Mouse (Mus musculus): Measurements from ENCODE around the gene Cpvl.

Gene Cpvl

GRCm38 (mm10) chr6:53972238-53972743 is 6.2 kb downstream of the Cpvl start:
- DNase-seq (ENCODE audit: low spot score in 2 of 2) = no peak

GRCm38 (mm10) chr6:53971729-53972128 is 6.7 kb downstream of the Cpvl start:
- DNase-seq (ENCODE audit: low spot score in 2 of 2) = no peak

GRCm38 (mm10) chr6:53969081-53969480 is 9.4 kb downstream of the Cpvl start:
- DNase-seq (ENCODE audit: low spot score in 2 of 2) = no peak

GRCm38 (mm10) chr6:53968550-53968949 is 9.9 kb downstream of the Cpvl start:
- no peak for DNase-seq (ENCODE audit: low spot score in 2 of 2)

DNA sequence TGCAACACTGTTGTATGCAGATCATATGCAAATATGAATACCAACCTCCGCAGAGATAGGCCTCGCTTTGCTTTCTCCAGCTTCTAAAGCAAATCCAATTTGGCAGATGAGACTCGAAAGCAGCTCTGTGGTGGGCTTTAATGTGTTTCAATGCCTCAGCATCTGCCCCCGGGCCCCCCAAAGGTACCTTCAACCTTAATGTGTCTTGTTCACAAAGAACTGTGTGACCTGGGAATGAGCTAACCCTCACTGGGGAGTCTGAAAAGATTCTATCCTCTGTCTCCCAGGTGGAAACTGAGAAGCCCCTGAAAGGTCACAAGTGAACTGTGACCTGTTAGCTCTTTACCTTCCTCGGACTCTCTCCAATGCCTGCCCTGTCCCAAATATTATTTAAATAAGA is 11.9 kb downstream of the Cpvl start:
- DNase-seq (ENCODE audit: low spot score in 2 of 2) = no peak

DNA sequence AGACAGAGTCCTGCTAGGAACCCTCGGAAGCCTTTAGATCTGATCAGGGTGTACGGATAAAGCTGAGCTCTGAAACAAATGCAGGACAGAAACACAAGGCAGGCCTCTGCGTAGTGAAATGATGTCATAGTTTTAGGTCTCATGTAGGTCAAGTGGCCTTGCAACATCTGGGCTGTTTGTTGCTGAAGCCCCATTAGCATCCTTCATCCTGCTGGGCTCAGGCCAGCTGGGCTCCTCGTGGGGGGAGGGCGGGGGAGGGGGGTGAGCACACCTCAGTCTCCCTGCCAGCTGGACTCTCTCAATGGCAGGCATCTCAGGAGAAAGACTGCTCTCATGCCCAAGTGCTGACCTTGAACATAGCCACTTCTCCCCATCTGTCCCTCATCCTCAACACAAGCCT is 12.6 kb downstream of the Cpvl start:
- no peak for DNase-seq (ENCODE audit: low spot score in 2 of 2)

DNA sequence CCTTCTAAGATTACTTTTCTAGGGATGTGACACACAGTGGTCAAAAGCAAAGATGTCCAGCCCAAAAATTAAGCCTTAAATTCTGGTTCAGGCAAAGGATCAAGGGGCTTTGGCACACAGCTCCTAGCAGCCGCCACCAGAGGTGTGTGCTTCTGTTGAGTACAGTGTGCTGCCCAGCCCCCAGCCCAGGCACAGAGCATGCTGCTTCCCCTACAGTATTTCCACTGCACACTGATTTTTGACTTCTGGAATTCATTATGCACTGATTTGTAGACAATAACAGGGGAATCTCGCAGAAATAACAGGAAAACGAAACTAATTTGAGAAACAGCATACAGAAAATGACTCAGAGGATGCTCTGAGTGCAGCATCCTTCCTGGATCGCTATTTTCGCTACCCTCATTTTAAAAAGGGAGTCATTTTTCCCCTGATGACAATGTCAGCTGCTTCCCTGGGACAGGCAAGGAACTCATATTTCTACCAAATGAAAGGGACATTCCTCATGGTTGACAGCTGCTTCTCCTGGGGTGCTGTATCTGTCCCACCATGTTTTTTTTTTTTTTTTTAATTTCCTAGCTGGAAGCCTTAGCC is 14.5 kb downstream of the Cpvl start:
- no peak for DNase-seq (ENCODE audit: low spot score in 2 of 2)

DNA sequence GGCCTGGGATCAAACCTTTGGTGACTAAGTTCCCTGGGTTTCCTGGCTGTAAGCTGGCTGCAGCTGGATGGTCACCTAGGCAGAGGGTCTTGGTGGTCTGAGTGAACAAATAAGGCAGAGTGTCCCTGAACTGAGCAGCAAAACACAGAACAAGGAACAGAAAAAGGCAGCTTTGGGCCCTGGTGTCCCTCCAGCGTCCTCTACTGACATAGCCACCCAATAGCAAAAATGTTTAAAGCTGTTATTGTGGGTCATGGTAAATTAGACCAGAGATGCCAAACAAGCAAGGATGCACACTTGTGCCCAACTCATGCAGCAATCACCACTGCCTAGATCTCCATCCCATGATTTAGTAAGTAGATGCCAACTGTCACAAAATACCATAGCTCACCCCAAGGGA is 16.5 kb downstream of the Cpvl start:
- no peak for DNase-seq (ENCODE audit: low spot score in 2 of 2)

DNA sequence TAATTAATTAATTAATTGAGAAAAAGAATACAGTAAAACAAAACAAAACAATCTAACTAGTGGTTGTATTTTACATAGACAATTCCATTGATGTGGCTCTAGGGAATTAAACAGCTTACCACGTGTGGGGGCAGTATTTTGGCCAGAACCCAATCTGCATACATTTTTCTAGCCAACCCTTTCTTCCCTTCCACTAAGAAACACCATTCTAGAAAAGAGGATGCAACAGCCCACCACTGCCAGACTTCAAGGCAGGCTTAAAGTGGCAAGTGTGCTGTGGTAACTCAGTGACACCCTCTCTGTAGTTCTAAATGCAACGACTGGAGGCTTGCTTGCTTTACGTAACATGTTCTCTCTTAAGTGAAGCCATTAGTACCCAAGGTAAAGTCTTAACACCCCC is 18.6 kb downstream of the Cpvl start:
- no peak for DNase-seq (ENCODE audit: low spot score in 2 of 2)

DNA sequence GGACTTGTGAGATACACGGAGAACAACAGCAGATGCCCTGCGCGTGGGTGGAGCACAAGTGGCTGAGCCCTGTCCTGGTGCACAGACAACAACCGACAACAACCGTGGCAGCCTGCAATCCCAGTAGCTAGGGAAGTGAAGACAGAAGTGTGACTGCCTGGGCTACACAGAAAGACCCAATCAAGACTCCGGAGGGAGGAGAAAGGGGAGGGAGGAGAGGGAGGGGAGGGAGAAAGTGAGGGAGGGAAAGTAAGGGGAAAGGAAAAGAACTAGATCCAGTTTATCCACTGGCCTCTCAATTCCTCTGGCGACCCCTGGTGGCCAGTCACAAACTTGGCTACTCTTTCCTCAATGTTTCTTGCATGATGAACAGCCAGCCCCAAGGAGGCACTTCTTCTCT is 20.1 kb downstream of the Cpvl start:
- DNase-seq (ENCODE audit: low spot score in 2 of 2) = peak; percentile 40 to 72

GRCm38 (mm10) chr6:53956513-53956912 is 22.0 kb downstream of the Cpvl start:
- DNase-seq (ENCODE audit: low spot score in 2 of 2) = no peak

GRCm38 (mm10) chr6:53955846-53956245 is 22.6 kb downstream of the Cpvl start:
- no peak for DNase-seq (ENCODE audit: low spot score in 2 of 2)

GRCm38 (mm10) chr6:53955271-53955670 is 23.2 kb downstream of the Cpvl start:
- DNase-seq (ENCODE audit: low spot score in 2 of 2) = no peak

DNA sequence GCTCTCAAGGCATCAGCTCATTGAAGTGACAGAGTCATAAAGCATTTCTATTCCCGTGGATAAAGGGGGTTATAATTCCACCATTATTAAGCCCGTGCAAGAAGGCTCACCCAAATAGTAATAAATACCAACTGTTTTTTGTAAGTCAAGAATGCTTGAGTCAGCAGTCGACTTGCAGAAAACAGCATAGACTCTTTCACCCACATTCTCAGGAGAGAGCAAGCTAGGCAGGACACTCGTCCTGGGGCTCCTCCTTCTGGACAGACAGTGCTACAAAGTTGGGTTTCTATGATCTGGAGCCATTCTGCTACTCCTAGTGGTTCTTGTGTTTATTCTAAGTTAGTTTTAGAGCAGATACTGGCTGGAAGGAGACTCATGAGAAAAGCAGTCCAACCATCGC is 24.4 kb downstream of the Cpvl start:
- DNase-seq (ENCODE audit: low spot score in 2 of 2) = peak; percentile 28 to 32

DNA sequence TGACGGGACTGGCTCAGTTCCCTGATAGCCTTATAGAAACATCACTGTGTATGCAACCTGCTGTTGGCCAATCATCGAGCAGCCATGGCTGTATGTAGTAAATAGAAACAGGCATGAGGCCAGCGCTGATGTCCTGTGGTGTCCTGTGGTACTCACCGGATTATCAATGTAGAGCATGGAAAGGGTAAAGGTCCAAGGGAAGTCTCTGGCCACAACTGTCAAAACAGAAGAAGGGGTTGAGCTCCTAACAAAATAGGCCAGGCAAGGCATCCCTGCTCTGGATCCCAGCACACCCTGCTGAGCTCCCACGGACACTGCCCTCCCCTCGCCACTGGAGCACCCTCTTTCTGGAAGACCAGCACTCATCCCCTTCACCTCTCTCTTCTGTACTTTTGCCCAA is 25.1 kb downstream of the Cpvl start:
- DNase-seq (ENCODE audit: low spot score in 2 of 2) = no peak

GRCm38 (mm10) chr6:53951421-53951820 is 27.1 kb downstream of the Cpvl start:
- DNase-seq (ENCODE audit: low spot score in 2 of 2) = no peak

- DNase-seq (ENCODE audit: low spot score in 2 of 2) = no peak
Measured at GRCm38 (mm10) chr6:53950876-53951275, 27.6 kb downstream of the Cpvl start.

DNA sequence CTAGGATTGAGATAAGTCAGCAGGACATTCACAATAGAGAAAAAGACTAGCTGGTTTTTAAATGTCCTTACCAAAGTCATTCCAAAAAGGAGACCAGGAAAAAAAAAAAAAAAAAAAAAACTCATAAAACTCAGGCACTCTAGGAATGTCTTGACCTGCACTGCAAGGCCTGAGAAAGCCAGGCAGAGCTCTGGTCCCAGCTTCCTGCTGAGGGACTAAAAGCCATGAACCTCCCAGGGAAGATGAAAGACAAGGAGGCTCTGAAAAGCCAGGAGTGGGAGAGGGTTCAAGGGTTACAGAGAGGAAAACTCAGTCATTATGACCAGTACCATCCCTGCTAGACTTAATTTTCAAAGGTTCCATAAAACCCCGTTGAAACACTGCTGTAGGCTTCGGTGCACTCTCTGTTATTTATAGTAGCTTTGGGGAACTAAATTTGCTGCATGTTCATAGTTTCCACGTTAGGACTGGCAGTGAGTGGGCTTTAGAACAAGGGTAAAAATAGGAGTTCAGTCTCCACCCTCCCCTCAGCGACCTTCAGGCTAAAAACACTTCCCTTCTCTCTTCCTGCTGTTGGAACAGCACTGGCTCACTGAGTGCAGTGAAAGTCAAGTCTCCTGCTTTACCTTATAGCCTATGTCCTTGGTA is 30.0 kb downstream of the Cpvl start:
- DNase-seq (ENCODE audit: low spot score in 2 of 2) = no peak

DNA sequence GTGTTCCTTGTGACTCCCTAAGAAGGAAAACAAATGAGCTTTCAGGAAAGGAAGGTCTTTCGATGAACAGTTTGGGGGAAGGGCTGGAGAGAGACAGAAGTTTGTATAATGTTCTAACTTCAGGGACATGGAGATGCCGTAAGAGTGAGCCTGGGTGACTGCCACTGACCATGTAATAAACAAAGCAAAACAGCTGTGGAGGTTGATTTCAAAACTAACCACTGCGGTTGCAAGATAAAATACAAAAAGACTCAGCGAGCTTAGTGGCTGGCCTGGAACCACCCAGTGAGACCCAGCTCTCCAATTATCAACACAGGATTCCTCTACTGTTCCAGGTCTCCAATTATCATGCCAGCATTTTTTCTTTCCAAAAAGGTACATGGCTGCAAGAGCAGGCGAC is 33.6 kb downstream of the Cpvl start:
- DNase-seq (ENCODE audit: low spot score in 2 of 2) = no peak

DNA sequence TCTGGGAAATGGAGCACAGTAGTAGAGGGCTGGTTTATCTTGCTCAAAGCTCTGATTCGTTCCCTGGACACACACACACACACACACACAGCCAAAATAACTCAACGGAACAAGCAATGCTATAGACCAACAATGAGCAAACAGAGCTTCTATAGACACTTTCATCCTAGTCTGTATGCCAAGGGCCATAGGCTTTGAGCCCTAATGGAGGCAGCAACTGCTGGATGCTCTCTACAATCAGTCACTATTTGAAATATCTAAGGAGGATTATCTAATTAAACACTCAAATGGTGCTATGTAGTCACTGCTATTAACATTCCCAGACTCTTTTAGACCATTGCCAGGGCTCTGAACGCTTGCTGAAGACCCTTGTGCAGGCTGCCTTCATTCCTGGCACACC is 34.1 kb downstream of the Cpvl start:
- DNase-seq (ENCODE audit: low spot score in 2 of 2) = no peak

DNA sequence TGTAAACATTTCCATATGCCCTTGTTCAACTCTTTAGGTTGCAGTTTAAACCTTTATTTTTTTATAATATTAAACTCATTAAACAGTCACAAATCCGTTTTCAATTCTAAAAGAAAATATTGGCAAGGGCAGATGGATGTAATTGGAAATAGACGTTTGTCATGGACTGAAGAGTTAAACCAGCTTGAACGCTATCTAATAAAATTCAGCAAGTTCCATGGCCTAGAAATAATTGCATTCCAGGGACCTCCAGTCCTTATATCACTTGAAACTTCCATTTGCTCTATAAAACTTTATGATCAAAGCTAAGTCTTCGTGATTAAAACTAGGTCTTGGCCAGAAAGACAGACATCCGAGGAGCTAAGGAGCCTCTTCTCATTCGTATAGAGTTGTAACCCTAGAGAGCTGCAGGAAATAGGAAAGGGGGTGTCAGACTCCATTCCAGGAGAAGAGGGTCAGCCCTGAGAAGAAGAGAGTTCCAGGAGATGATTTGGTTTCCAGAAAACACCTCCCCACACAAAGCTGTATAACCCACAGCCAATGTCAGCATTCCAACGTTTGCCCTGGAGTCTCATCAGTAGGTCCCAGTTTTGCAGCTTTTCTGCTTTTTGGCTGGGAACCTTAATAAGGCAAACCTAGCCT is 36.2 kb downstream of the Cpvl start:
- no peak for DNase-seq (ENCODE audit: low spot score in 2 of 2)

DNA sequence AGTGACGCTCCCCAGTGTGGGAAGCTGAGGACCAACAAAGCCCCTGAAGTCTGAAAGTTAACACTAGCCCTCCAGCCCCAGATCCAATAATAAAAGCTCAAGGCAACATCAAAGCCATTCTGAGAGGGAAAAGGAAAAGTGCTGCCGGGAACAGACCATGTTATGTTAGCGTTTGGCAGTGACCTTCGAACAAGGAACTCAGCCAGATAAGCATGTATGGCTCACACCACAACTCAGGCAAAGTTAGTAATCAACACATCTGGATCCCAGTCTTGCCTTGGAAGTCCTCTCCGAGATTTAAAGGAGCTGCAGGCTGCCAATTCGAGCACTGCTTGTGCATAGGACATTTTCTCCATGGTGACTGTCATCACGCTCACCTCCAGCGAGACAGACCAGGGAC is 38.7 kb downstream of the Cpvl start:
- no peak for DNase-seq (ENCODE audit: low spot score in 2 of 2)

DNA sequence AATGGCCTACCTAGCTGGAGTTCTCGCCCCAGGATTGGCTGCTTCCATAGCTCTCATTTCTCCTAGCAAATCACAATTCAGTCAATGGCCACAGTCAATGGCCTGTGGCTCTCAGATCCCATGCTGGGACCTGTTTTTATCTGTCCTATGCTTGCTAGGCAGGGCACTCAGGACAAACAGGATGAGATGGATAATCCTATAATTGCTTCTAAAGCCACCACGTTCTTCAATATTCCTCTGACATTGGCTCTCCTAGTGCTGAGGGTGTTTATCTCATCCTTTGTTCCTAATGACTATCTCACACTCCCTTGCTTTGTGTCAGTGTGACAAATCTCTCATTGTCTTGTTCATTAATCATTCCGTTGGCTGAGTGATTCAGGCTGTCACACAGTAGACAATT is 39.5 kb downstream of the Cpvl start:
- DNase-seq (ENCODE audit: low spot score in 2 of 2) = no peak
